Mouse (Mus musculus): ENCODE data around the gene Kif6.

Kif6 gene

GRCm38 (mm10) chr17:49834044-49834545 is 219.2 kb downstream of the Kif6 start:
- no peak for DNase-seq (ENCODE audit: low read depth in 2 of 2, low spot score in 2 of 2)

GRCm38 (mm10) chr17:49837417-49837816 is 222.5 kb downstream of the Kif6 start:
- no peak for DNase-seq (ENCODE audit: low read depth in 2 of 2, low spot score in 2 of 2)

GRCm38 (mm10) chr17:49839243-49839642 is 224.3 kb downstream of the Kif6 start:
- no peak for DNase-seq (ENCODE audit: low read depth in 2 of 2, low spot score in 2 of 2)

- no peak for DNase-seq (ENCODE audit: low read depth in 2 of 2, low spot score in 2 of 2)
Observed at GRCm38 (mm10) chr17:49851210-49851609, 236.3 kb downstream of the Kif6 start.

- no peak for DNase-seq (ENCODE audit: low read depth in 2 of 2, low spot score in 2 of 2)
Observed at GRCm38 (mm10) chr17:49852183-49852582, 237.2 kb downstream of the Kif6 start.

GRCm38 (mm10) chr17:49855785-49856184 is 240.8 kb downstream of the Kif6 start:
- DNase-seq (ENCODE audit: low read depth in 2 of 2, low spot score in 2 of 2): no peak

- DNase-seq (ENCODE audit: low read depth in 2 of 2, low spot score in 2 of 2): no peak
Observed at GRCm38 (mm10) chr17:49860057-49860816, 245.3 kb downstream of the Kif6 start.

- DNase-seq (ENCODE audit: low read depth in 2 of 2, low spot score in 2 of 2): no peak
Observed at GRCm38 (mm10) chr17:49863597-49863996, 248.7 kb downstream of the Kif6 start.

- no peak for DNase-seq (ENCODE audit: low read depth in 2 of 2, low spot score in 2 of 2)
Observed at GRCm38 (mm10) chr17:49865604-49866003, 250.7 kb downstream of the Kif6 start.

- no peak for DNase-seq (ENCODE audit: low read depth in 2 of 2, low spot score in 2 of 2)
Observed at GRCm38 (mm10) chr17:49866653-49867215, 251.8 kb downstream of the Kif6 start.

GRCm38 (mm10) chr17:49867321-49868137 is 252.6 kb downstream of the Kif6 start:
- DNase-seq (ENCODE audit: low read depth in 2 of 2, low spot score in 2 of 2): no peak

GRCm38 (mm10) chr17:49869246-49869645 is 254.3 kb downstream of the Kif6 start:
- no peak for DNase-seq (ENCODE audit: low read depth in 2 of 2, low spot score in 2 of 2)

GRCm38 (mm10) chr17:49872305-49872704 is 257.4 kb downstream of the Kif6 start:
- DNase-seq (ENCODE audit: low read depth in 2 of 2, low spot score in 2 of 2): no peak

- DNase-seq (ENCODE audit: low read depth in 2 of 2, low spot score in 2 of 2): no peak
Observed at GRCm38 (mm10) chr17:49874746-49875145, 259.8 kb downstream of the Kif6 start.

- DNase-seq (ENCODE audit: low read depth in 2 of 2, low spot score in 2 of 2): no peak
Observed at GRCm38 (mm10) chr17:49875401-49875800, 260.5 kb downstream of the Kif6 start.

GRCm38 (mm10) chr17:49875939-49876651 is 261.2 kb downstream of the Kif6 start:
- no peak for DNase-seq (ENCODE audit: low read depth in 2 of 2, low spot score in 2 of 2)

GRCm38 (mm10) chr17:49880919-49881744 is 266.2 kb downstream of the Kif6 start:
- no peak for DNase-seq (ENCODE audit: low read depth in 2 of 2, low spot score in 2 of 2)

GRCm38 (mm10) chr17:49881796-49882195 is 266.9 kb downstream of the Kif6 start:
- no peak for DNase-seq (ENCODE audit: low read depth in 2 of 2, low spot score in 2 of 2)

GRCm38 (mm10) chr17:49883136-49883755 is 268.3 kb downstream of the Kif6 start:
- no peak for DNase-seq (ENCODE audit: low read depth in 2 of 2, low spot score in 2 of 2)

- no peak for DNase-seq (ENCODE audit: low read depth in 2 of 2, low spot score in 2 of 2)
Observed at GRCm38 (mm10) chr17:49885035-49885434, 270.1 kb downstream of the Kif6 start.
